Mouse (Mus musculus) left cerebral cortex, postnatal 25 days (tissue): Measurements from ENCODE around the gene Sv2a. TPM values are rescaled to one million over a fixed set of nuclear protein-coding genes. Genes with fewer than 3 reads are reported as not detected.
A peak's percentile ranks its signal among the peaks of the same experiment; 100 is the strongest.
"Not testable (repeated sequence)": the region's sequence is repeated elsewhere in the genome, so short reads cannot be mapped to it uniquely, and the experiment has no call there.

Experiments
- DNase-seq, 2 experiments: peaks; one replicate each; pipeline ENCODE4 v3.0.0; 2022; ENCODE audit warnings: low spot score in 2 of 2, mixed read lengths in 1 of 2
- intact Hi-C: fragments of 180-260 bp; cut with DNase I; formaldehyde crosslinking; loops from one replicate; pipeline ENCODE4 v1.15.1; 2025
- microRNA-seq, 2 experiments: library from miRNA; unstranded; fragments of <30 nt; microRNA quantifications; one replicate each; pipeline ENCODE4 v1.2.0; 2022
- total RNA-seq, 2 experiments: library from RNA; stranded (reverse); gene quantifications; 2 replicates each; pipeline ENCODE4 v1.2.3; 2021

Gene Sv2a
- total RNA-seq, 2 experiments from 2014 or later, result 429 to 435 TPM

DNA sequence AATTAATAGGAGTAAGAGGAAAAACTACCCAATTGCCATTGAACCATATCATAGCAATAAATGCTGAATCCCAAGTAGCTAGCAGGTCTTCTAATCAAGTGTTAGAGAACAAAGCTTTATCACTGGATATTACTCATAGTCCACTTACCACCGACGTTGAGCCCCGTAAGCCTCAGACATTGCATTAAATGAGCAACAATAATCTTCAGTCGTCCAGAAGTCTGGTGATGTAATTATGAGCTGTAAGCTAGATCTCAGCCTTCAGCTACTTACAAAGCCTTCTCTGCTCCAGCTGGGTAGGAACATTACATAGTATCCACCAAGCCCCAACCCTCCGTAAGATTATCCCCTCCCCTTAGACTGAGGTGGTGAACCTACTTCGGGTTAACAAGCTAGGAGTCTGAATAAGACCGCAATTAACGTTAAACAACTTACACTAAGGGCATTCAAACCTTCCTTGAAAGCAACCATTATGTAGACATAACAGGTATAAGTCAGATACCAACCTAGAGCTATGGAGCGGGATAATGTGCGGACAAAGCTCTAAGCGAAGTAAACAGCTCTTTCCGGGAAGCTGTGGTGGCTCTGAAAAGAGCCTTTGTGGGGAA, 57.1 kb downstream of the Sv2a start:
- DNase-seq, result no peak
- intact Hi-C loops, result no loop called here

DNA sequence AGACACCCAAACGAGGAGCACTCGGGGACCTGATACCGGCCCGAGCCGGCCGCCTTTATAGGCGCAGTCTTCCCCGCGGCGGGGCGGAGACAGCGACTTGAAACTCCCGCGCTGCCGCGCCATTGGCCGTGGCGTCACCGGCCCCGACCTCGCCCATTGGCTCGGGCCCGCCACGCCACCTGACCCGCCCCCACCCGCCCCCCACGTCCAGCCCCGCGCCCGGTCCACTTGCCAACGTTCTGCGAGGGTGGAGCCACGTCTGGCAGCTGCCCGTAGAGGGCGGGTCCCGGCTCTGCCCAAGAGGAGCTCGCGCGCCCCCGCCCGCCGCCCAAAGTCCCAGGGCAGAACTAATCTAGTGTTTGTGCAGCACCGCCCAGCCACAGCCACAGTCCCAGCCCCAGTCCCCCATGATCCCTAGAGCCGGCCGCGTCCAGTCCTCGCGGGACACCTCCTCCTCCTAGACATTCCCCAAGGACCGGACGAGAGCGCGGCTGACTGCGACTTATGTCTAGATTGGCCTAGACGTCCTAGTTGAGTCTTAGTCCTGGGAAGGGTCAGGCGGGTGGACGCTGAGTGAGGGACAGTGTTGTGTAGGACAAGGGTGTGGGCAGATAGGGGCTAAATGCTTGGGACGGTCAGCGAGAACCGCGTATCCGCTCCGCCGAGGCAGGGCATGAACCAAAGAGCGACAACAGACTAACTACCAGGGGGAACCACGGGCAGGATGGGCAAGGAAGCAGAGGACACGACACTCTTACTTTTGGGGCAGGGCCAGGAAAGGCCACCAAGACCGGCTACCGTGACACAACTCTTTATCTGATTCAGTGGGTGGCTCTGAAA, 58.2 kb downstream of the Sv2a start, which contains the start of gene Hist2h3c2:
TSS of gene Hist2h3c2 (minus strand) at position 174 of the 840 bp plus-strand sequence.
- peak; percentile 33 to 62 for DNase-seq
- intact Hi-C loops, result not testable (repeated sequence)

DNA sequence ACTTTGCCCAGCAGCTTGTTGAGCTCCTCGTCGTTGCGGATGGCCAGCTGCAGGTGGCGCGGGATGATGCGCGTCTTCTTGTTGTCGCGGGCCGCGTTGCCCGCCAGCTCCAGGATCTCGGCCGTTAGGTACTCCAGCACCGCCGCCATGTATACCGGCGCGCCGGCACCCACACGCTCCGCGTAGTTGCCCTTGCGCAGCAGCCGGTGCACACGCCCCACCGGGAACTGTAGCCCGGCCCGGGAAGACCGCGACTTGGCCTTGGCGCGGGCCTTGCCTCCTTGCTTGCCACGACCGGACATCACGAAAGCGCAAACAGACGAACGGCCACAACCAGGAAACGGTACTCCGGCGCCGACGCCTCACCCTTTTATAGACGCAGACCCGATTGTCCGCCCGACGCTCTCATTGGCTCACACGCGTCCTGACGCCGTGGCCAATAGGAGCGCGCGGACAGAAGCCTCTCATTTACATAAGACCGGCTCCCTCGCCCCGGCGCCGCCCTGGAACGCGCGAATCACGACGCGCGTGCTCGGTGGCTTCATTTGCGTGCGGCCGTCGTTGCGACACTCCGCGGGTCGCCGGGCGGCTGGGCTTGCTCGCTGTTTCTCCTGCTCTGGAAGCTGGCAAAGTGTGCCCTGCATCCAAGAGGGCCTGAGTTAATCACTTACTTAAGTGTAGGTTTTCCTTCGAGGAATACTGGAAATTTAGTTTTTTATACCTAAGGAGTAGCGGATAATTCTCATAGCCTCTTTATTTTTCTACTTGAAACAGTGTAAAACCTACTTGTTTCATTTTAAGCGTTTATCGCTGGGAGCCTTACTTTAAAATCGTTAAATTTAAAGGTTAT, 59.2 kb downstream of the Sv2a start, which contains the start of gene Hist2h2aa2:
TSS of gene Hist2h2aa2 (minus strand) at position 328 of the 850 bp plus-strand sequence.
- intact Hi-C loops, result not testable (repeated sequence)
- DNase-seq, result peak; percentile 97 to 98

DNA sequence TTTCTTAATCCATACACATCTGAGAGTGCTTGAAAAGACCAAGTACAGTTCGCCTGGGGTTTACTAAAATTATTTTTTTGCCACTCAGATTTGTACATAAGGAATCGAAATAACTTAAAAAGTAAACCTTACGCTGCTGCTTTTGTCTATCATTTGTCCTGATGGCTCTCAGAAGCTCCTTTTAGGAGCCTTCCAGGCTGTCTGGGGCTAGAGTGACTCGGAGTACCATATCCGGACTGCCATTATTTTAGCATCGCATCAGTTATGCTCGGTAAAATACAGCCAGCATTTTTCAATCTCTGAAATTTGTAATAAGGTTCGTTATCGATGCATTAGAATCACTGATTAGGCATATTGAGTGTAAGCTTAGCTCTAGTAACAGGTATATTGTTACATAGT, 59.8 kb downstream of the Sv2a start:
- DNase-seq, result no peak
- intact Hi-C loops, result no loop called here

DNA sequence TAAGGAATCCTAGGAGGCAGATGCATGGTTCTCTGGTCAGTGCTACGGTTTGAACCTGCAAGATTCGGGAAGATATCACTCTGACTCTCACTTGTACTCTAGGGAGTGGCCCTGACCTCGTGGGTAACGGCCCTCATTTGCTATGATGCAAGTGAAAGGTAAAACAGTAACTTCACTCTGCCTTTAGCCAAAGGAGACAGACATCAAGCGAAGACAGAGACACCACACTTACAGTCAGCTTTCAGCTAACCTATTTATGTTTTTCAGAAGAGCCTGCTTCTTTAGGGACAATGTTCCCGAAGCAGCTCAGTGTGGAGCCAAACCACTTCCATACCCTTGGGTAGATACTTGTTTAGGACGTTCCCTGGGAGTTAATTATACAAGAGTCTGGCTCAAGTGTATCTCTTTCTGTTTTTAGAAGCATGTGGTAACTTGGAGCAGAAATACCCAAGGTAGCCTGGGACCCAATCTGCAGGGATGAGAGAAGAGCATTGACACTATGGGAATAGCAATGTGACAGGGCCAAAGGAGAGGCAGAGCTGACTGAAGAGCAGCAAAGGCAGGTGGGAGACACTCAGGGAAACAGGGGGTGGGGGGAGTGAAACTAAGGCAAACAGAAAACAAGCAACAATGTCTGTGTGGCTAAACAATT, 63.1 kb downstream of the Sv2a start:
- DNase-seq, result no peak
- intact Hi-C loops, result no loop called here

Small RNA genes within 50 kb of the gene (microRNA-seq; reads per million reads assigned to microRNA genes)
- 0 reads per million in 2 experiments for gene Gm44492
- 0 reads per million in 2 experiments for gene Gm47311

Other genes with a start within 250 kb of the Sv2a start
- gene Plekho1, start 185.2 kb upstream of the Sv2a start, total RNA-seq, result 10 to 100 TPM; 71.6 to 84.8 TPM
- gene Vps45, start 122.7 kb upstream of the Sv2a start, total RNA-seq, result 10 to 100 TPM; 41.8 to 47.1 TPM
- gene Otud7b, start 76.6 kb upstream of the Sv2a start, total RNA-seq, result 10 to 100 TPM; 24.6 to 27.7 TPM
- 1 to 10 TPM; 6.4 to 6.8 TPM for gene Mtmr11, start 19.1 kb upstream of the Sv2a start, total RNA-seq
- 10 to 100 TPM; 39.6 to 43.4 TPM for gene Sf3b4, start 8.8 kb upstream of the Sv2a start, total RNA-seq
- 10 to 100 TPM; 15.6 to 16.9 TPM for gene Bola1, start 38.6 kb downstream of the Sv2a start, total RNA-seq
- gene Hist2h2ab, start 38.7 kb downstream of the Sv2a start, total RNA-seq, result 1 to 10 TPM; 4.8 to 8.9 TPM
- 10 to 100 TPM; 18.3 to 24.3 TPM for gene Hist2h2ac, start 39.7 kb downstream of the Sv2a start, total RNA-seq
- 1 to 10 TPM; 5.4 to 5.9 TPM for gene Hist2h2be, start 40.0 kb downstream of the Sv2a start, total RNA-seq
- 1 to 10 TPM; 5.6 to 7.5 TPM for gene Hist2h3c2, start 58.0 kb downstream of the Sv2a start, total RNA-seq
- 100 to 1,000 TPM; 158 to 179 TPM for gene Hist2h2aa2, start 59.1 kb downstream of the Sv2a start, total RNA-seq
- 1 to 10 TPM; 6.9 to 9.0 TPM for gene Hist2h2aa1, start 64.3 kb downstream of the Sv2a start, total RNA-seq
- gene Hist2h3c1, start 65.5 kb downstream of the Sv2a start, total RNA-seq, result not detected
- 10 to 100 TPM; 25.6 to 30.9 TPM for gene Hist2h4, start 82.2 kb downstream of the Sv2a start, total RNA-seq
- gene Hist2h3b, start 87.5 kb downstream of the Sv2a start, total RNA-seq, result 10 to 100 TPM; 41.5 to 49.1 TPM
- 100 to 1,000 TPM; 102 to 120 TPM for gene Hist2h2bb, start 88.6 kb downstream of the Sv2a start, total RNA-seq
- gene Fcgr1, start 112.8 kb downstream of the Sv2a start, total RNA-seq, result 1 to 10 TPM; 2.3 to 2.8 TPM